Mouse (Mus musculus) forebrain, embryonic 13.5 days (tissue): ENCODE measurements around the gene Capn9. TPM values are rescaled to one million over a fixed set of nuclear protein-coding genes. Genes with fewer than 3 reads are reported as not detected.

ENCODE experiments used
- ATAC-seq: fragments of 200-750 bp; cut with Nextera tagmentation; 2 replicates; pipeline ENCODE4 v1.8.0; 2017
- H3K27ac ChIP-seq: fragments of 300-500 bp; sonication (generic); 2 replicates; pipeline ENCODE4 v1.5.1; 2015; ENCODE audit warnings: inconsistent platforms, mild to moderate bottlenecking, moderate library complexity
- H3K27me3 ChIP-seq: fragments of 300-500 bp; sonication (generic); 2 replicates; pipeline ENCODE4 v1.6.1; 2015; ENCODE audit warnings: mild to moderate bottlenecking, inconsistent platforms
- H3K36me3 ChIP-seq: fragments of 300-500 bp; sonication (generic); 2 replicates; pipeline ENCODE4 v1.6.1; 2015; ENCODE audit warnings: mild to moderate bottlenecking, inconsistent platforms; ENCODE audit not compliant: poor library complexity, severe bottlenecking
- H3K4me1 ChIP-seq: fragments of 300-500 bp; sonication (generic); 2 replicates; pipeline ENCODE4 v1.6.1; 2015; ENCODE audit warnings: inconsistent platforms
- H3K4me2 ChIP-seq: fragments of 300-500 bp; sonication (generic); 2 replicates; pipeline ENCODE4 v1.6.1; 2015; ENCODE audit warnings: inconsistent platforms, mild to moderate bottlenecking, moderate library complexity
- H3K4me3 ChIP-seq: fragments of 300-500 bp; sonication (generic); 2 replicates; pipeline ENCODE4 v1.5.1; 2015; ENCODE audit warnings: mild to moderate bottlenecking, inconsistent platforms
- H3K9ac ChIP-seq: fragments of 300-500 bp; sonication (generic); 2 replicates; pipeline ENCODE4 v1.6.1; 2015; ENCODE audit warnings: mild to moderate bottlenecking, inconsistent platforms
- H3K9me3 ChIP-seq: fragments of 300-500 bp; sonication (generic); replicated peaks from 2 replicates; pipeline ENCODE4 v1.6.1; 2016; ENCODE audit warnings: inconsistent platforms
- WGBS: fragments of 180-500 bp; shearing (Covaris S2); methylation state at CpG from one replicate; pipeline ENCODE4 v1.1.7; 2015; 5-methylcytosine and 5-hydroxymethylcytosine counted together
- polyA plus RNA-seq: library from polyadenylated mRNA; unstranded; fragments of >200 nt; fragmentation: Nextera tagmentation; extraction: Ambion mirVana; gene quantifications from 2 replicates; pipeline ENCODE4 v1.2.1, GENCODE M21; 2015

Capn9 gene
- polyA plus RNA-seq, 1 experiment from 2014 or later: 0.06 TPM

GRCm38 (mm10) chr8:124573552-124574340 lies 2.2 kb upstream of the Capn9 start:
- no peak overlapping the region for H3K4me2 ChIP-seq
- no peaks in the 10 kb centered on the region for H3K27me3 ChIP-seq
- no peak overlapping the region for H3K27ac ChIP-seq
- no peaks in the 10 kb centered on the region for H3K36me3 ChIP-seq
- no peaks in the 10 kb centered on the region for H3K9me3 ChIP-seq
- no peak overlapping the region for H3K4me3 ChIP-seq
- no peaks in the 10 kb centered on the region for H3K4me1 ChIP-seq
- no peak for ATAC-seq
- H3K9ac ChIP-seq: no peak overlapping the region
- 62% methylated on average over 15 of the region's 15 CpGs for WGBS

GRCm38 (mm10) chr8:124576751-124577150 lies 840 bp downstream of the Capn9 start:
- 93% methylated on average over 1 of the region's 1 CpGs for WGBS
- Histone ChIP-seq H3K9ac (no peak overlapping the region), H3K4me1 (no peaks in the 10 kb centered on the region), H3K9me3 (no peaks in the 10 kb centered on the region), H3K36me3 (no peaks in the 10 kb centered on the region), H3K27ac (no peak overlapping the region), H3K4me2 (no peak overlapping the region), H3K27me3 (no peaks in the 10 kb centered on the region), H3K4me3 (no peak overlapping the region)
- ATAC-seq: no peak

GRCm38 (mm10) chr8:124585718-124586425 lies 10.0 kb downstream of the Capn9 start:
- 60% methylated on average over 2 of the region's 3 CpGs for WGBS
- Histone ChIP-seq H3K9ac (no peak overlapping the region), H3K4me3 (no peak overlapping the region), H3K27me3 (no peaks in the 10 kb centered on the region), H3K4me1 (no peaks in the 10 kb centered on the region), H3K27ac (no peak overlapping the region), H3K9me3 (no peaks in the 10 kb centered on the region), H3K4me2 (no peak overlapping the region), H3K36me3 (no peaks in the 10 kb centered on the region)
- ATAC-seq: no peak

GRCm38 (mm10) chr8:124586556-124586955 lies 10.6 kb downstream of the Capn9 start:
- no peak overlapping the region for H3K9ac ChIP-seq
- no peak overlapping the region for H3K27ac ChIP-seq
- H3K36me3 ChIP-seq: no peaks in the 10 kb centered on the region
- H3K4me1 ChIP-seq: no peaks in the 10 kb centered on the region
- ATAC-seq: no peak
- no peaks in the 10 kb centered on the region for H3K9me3 ChIP-seq
- no peak overlapping the region for H3K4me2 ChIP-seq
- H3K4me3 ChIP-seq: no peak overlapping the region
- no peaks in the 10 kb centered on the region for H3K27me3 ChIP-seq
- 80% methylated on average over 2 of the region's 2 CpGs for WGBS

GRCm38 (mm10) chr8:124589393-124589792 lies 13.5 kb downstream of the Capn9 start:
- ATAC-seq: no peak
- Histone ChIP-seq H3K27ac (no peak overlapping the region), H3K4me2 (no peak overlapping the region), H3K27me3 (no peaks in the 10 kb centered on the region), H3K4me3 (no peak overlapping the region), H3K9ac (no peak overlapping the region), H3K9me3 (no peaks in the 10 kb centered on the region), H3K4me1 (no peaks in the 10 kb centered on the region), H3K36me3 (no peaks in the 10 kb centered on the region)
- WGBS: 81% methylated on average over 4 of the region's 4 CpGs

GRCm38 (mm10) chr8:124604066-124604465 lies 28.2 kb downstream of the Capn9 start:
- no peak for ATAC-seq
- H3K4me2 ChIP-seq: no peak overlapping the region
- no peaks in the 10 kb centered on the region for H3K9me3 ChIP-seq
- no peak overlapping the region for H3K27ac ChIP-seq
- no peak overlapping the region for H3K9ac ChIP-seq
- H3K4me1 ChIP-seq: no peaks in the 10 kb centered on the region
- 80% methylated on average over 5 of the region's 5 CpGs for WGBS
- H3K27me3 ChIP-seq: peaks cover 8% of the 10 kb centered on the region; the same call in 1 of the 2 replicates
- H3K4me3 ChIP-seq: no peak overlapping the region
- H3K36me3 ChIP-seq: no peaks in the 10 kb centered on the region

GRCm38 (mm10) chr8:124608239-124608971 lies 32.5 kb downstream of the Capn9 start:
- H3K4me1 ChIP-seq: no peaks in the 10 kb centered on the region
- no peaks in the 10 kb centered on the region for H3K36me3 ChIP-seq
- no peak overlapping the region for H3K27ac ChIP-seq
- no peak overlapping the region for H3K4me3 ChIP-seq
- H3K9me3 ChIP-seq: no peaks in the 10 kb centered on the region
- H3K9ac ChIP-seq: no peak overlapping the region
- ATAC-seq: no peak
- peaks cover 9% of the 10 kb centered on the region; the same call in 1 of the 2 replicates for H3K27me3 ChIP-seq
- 75% methylated on average over 13 of the region's 13 CpGs for WGBS
- no peak overlapping the region for H3K4me2 ChIP-seq

- WGBS: 84% methylated on average over 9 of the region's 9 CpGs
- H3K27ac ChIP-seq: no peak overlapping the region
- no peaks in the 10 kb centered on the region for H3K36me3 ChIP-seq
- no peak overlapping the region for H3K9ac ChIP-seq
- H3K27me3 ChIP-seq: peaks cover 8% of the 10 kb centered on the region; the same call in 1 of the 2 replicates
- H3K4me1 ChIP-seq: no peaks in the 10 kb centered on the region
- no peak overlapping the region for H3K4me2 ChIP-seq
- no peak overlapping the region for H3K4me3 ChIP-seq
- ATAC-seq: no peak
- no peaks in the 10 kb centered on the region for H3K9me3 ChIP-seq
Observed at GRCm38 (mm10) chr8:124608972-124609353, 33.1 kb downstream of the Capn9 start.

GRCm38 (mm10) chr8:124614325-124614724 lies 38.4 kb downstream of the Capn9 start:
- Histone ChIP-seq H3K9me3 (no peaks in the 10 kb centered on the region), H3K4me1 (peaks cover 8% of the 10 kb centered on the region; the same call in 1 of the 2 replicates), H3K27ac (no peak overlapping the region), H3K4me3 (no peak overlapping the region), H3K36me3 (no peaks in the 10 kb centered on the region), H3K9ac (no peak overlapping the region), H3K4me2 (no peak overlapping the region), H3K27me3 (peaks cover 20% of the 10 kb centered on the region)
- no peak for ATAC-seq
- WGBS: 89% methylated on average over 5 of the region's 6 CpGs

- peak; percentile 83 for ATAC-seq
Observed at GRCm38 (mm10) chr8:124617266-124617869, 41.5 kb downstream of the Capn9 start.

GRCm38 (mm10) chr8:124618252-124618651 lies 42.3 kb downstream of the Capn9 start:
- Histone ChIP-seq H3K4me3 (no peak overlapping the region), H3K27ac (no peak overlapping the region), H3K9me3 (no peaks in the 10 kb centered on the region), H3K27me3 (peaks cover 20% of the 10 kb centered on the region), H3K36me3 (no peaks in the 10 kb centered on the region), H3K4me1 (peaks cover 27% of the 10 kb centered on the region), H3K9ac (no peak overlapping the region), H3K4me2 (no peak overlapping the region)
- ATAC-seq: no peak
- WGBS: 59% methylated on average over 9 of the region's 9 CpGs

More at GRCm38 (mm10) chr8:124617266-124617869, 41.5 kb downstream of the Capn9 start:
- Histone ChIP-seq H3K4me1 (peaks cover 26% of the 10 kb centered on the region), H3K36me3 (no peaks in the 10 kb centered on the region), H3K27ac (no peak overlapping the region; the same call in 1 of the 2 replicates), H3K27me3 (peaks cover 20% of the 10 kb centered on the region), H3K9me3 (no peaks in the 10 kb centered on the region), H3K4me2 (peak overlapping the region; percentile 71), H3K9ac (peak overlapping the region; percentile 64), H3K4me3 (peak overlapping the region; percentile 38)
- WGBS: 5% methylated on average over 17 of the region's 17 CpGs
